ENCODE assay signal across 9 mouse cellular contexts in the genomic region with DNA sequence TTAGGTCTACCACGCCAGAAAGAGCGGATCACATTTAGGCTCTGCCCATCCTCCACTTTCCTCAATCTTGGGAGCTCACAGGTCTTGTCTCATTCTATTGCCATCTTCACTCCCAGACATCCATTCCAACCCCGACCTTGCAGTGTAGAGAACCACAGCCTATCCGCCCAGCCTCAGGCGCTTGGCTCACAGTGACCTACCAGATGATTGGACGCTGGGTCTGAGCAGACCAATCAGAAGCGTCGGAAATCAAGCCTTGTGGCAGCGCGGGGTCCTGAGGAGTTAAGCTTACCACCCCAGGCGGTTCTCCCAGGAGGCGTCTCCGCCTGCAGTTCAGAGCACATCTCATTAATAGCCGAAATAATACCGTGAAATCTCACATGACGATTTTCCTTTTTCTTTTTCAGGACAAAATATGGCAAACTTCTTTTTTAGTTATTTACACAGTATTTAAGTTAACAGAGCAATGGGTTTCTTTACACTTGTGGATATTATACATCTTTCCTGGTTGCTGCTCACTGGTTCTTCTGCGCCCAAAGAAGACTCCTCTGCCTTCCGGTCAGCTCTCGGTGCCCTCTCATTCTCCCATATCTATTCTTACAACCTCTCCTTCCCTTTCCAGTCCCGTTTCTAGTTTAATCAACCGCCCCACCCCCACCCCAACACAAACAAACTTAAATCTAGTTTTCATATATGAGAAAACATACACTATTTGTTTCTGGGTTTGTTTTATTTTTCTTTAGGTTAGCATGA. TPM values are rescaled to one million over a fixed set of nuclear protein-coding genes. Genes with fewer than 3 reads are reported as not detected.
DNase-seq lines count a peak whose midpoint lies in the region; ATAC-seq and TF ChIP-seq lines count a peak whose summit lies in the region.
"Had no signal": no experiment of that assay in that cellular context is flagged by ENCODE, and none has a peak within 500 bp of the region (broad histone marks: within the 10 kb centered on the region; RNA-seq: fewer than 3 reads in every experiment).

No protein-coding gene starts in this region.

- no peaks in the 10 kb centered on the region for H3K27me3 ChIP-seq in embryonic facial prominence, embryonic 13.5 days
- no peaks in the 10 kb centered on the region for H3K27me3 ChIP-seq in heart, postnatal 0 days (ENCODE audit: control insufficient read depth, insufficient read depth, low read length)
- no peaks in the 10 kb centered on the region for H3K27me3 ChIP-seq in cerebellum, adult 2 months (ENCODE audit: control insufficient read depth, insufficient read depth, low read length)
- H3K27me3 ChIP-seq: megakaryocyte, embryonic 14.5 days had no signal

- no peak for TF ChIP-seq EP300 in heart, postnatal 0 days (IDR thresholded peaks at IDR 0.05; ENCODE audit: low read depth)

- no peak for TF ChIP-seq POLR2A in cerebellum, adult 2 months (IDR thresholded peaks at IDR 0.05; ENCODE audit: borderline replicate concordance, insufficient read depth, low read length)

- H3K36me3 ChIP-seq in embryonic facial prominence, embryonic 13.5 days = no peaks in the 10 kb centered on the region
- no peaks in the 10 kb centered on the region for H3K36me3 ChIP-seq in heart, postnatal 0 days (replicated peaks; ENCODE audit: control insufficient read depth, insufficient read depth, low read length)

- peak overlapping the region; percentile 19 for H3K4me3 ChIP-seq in embryonic facial prominence, embryonic 13.5 days
- peak overlapping the region; percentile 6; the same call in 1 of the 2 replicates for H3K4me3 ChIP-seq in heart, postnatal 0 days (ENCODE audit: low read depth, low read length)
- H3K4me3 ChIP-seq in cerebellum, adult 2 months (replicated peaks; ENCODE audit: insufficient read depth, low read depth, low read length) = no peak overlapping the region
- H3K4me3 ChIP-seq: megakaryocyte, embryonic 14.5 days had no signal

- H3K4me2 ChIP-seq in embryonic facial prominence, embryonic 13.5 days = peak overlapping the region; percentile 51
- H3K4me2 ChIP-seq in heart, postnatal 0 days (ENCODE audit: low read depth, low read length) = peak overlapping the region; percentile 43

- peaks cover 8% of the 10 kb centered on the region; the same call in 1 of the 2 replicates for H3K4me1 ChIP-seq in embryonic facial prominence, embryonic 13.5 days
- H3K4me1 ChIP-seq in heart, postnatal 0 days (ENCODE audit: control insufficient read depth, insufficient read depth) = no peaks in the 10 kb centered on the region
- H3K4me1 ChIP-seq in cerebellum, adult 2 months (ENCODE audit: control insufficient read depth, insufficient read depth, low read length) = no peaks in the 10 kb centered on the region

- H3K9ac ChIP-seq in embryonic facial prominence, embryonic 13.5 days = 0 out of 2 replicates have a peak overlapping the region, but pooled peaks have one; percentile 11
- no peak overlapping the region for H3K9ac ChIP-seq in heart, postnatal 0 days (replicated peaks; ENCODE audit: low read depth, low read length)

- H3K27ac ChIP-seq in embryonic facial prominence, embryonic 13.5 days = no peak overlapping the region
- H3K27ac ChIP-seq in heart, postnatal 0 days (ENCODE audit: low read depth) = no peak overlapping the region
- no peak overlapping the region for H3K27ac ChIP-seq in cerebellum, adult 2 months (ENCODE audit: insufficient read depth, low read length)

- peak; percentile 21 for DNase-seq in thymus, postnatal 0 days (ENCODE audit: low spot score)
- no peak for DNase-seq in thymus, postnatal 14 days
- no peak for DNase-seq in heart, postnatal 0 days (ENCODE audit: low spot score)
- peak; percentile 49 for DNase-seq in layer of hippocampus, adult 9-11 months
- peak; percentile 23 to 39 for DNase-seq in right cerebral cortex, postnatal 36 days (ENCODE audit: low spot score in 2 of 2)
- no peak for DNase-seq in cerebellum, adult 2 months

- 17% methylated on average over 21 of the region's 21 CpGs for WGBS in embryonic facial prominence, embryonic 13.5 days
- 17% methylated on average over 21 of the region's 21 CpGs for WGBS in heart, postnatal 0 days
- 27% methylated on average over 21 of the region's 21 CpGs for WGBS in cerebellum, adult 2 months

- no peaks in the 10 kb centered on the region for H3K9me3 ChIP-seq in embryonic facial prominence, embryonic 13.5 days
- H3K9me3 ChIP-seq in heart, postnatal 0 days (replicated peaks; ENCODE audit: control insufficient read depth, low read length) = no peaks in the 10 kb centered on the region
- H3K9me3 ChIP-seq: megakaryocyte, embryonic 14.5 days had no signal

- no peak for ATAC-seq in embryonic facial prominence, embryonic 13.5 days (ENCODE audit: insufficient number of reproducible peaks, insufficient read depth, low FRiP score, low TSS enrichment, low read depth)
- peak; percentile 92 for ATAC-seq in heart, postnatal 0 days (ENCODE audit: insufficient read depth, low read depth)
- ATAC-seq in megakaryocyte progenitor cell, adult 5-6 weeks (replicated peaks; ENCODE audit: poor library complexity) = peak; percentile 89

- TF ChIP-seq CTCF in heart, postnatal 0 days (IDR thresholded peaks at IDR 0.05; ENCODE audit: low read depth) = no peak
- TF ChIP-seq CTCF in cerebellum, adult 2 months (IDR thresholded peaks at IDR 0.05; ENCODE audit: borderline replicate concordance, insufficient read depth, low read depth, low read length) = no peak

RNA-seq across cellular contexts. Expression of a gene that starts 3.0 kb away (rescaled TPM):
- polyA plus RNA-seq in thymus, postnatal 0 days (2015; fragmentation: Nextera tagmentation; extraction: Ambion mirVana) = not detected in 2 replicates
- not detected in 2 replicates for polyA plus RNA-seq in embryonic facial prominence, embryonic 13.5 days (2015; fragmentation: Nextera tagmentation; extraction: Ambion mirVana)
- not detected in 2 replicates for total RNA-seq in heart, postnatal 0 days (2014; rRNA removed; ENCODE audit: low replicate concordance)
- polyA plus RNA-seq in heart, postnatal 0 days (2015; fragmentation: Nextera tagmentation; extraction: Ambion mirVana) = 0.08 and 0.10 TPM in 2 replicates
- total RNA-seq in megakaryocyte progenitor cell, adult 5-6 weeks (2015) = not detected in 2 replicates
- total RNA-seq in megakaryocyte progenitor cell, adult 5-6 weeks (2017) = 0.42 TPM in 1 of 2 replicates, not detected in the other
- polyA plus RNA-seq in cerebellum, adult 2 months (2012; rRNA removed) = 0.08 and 0.10 TPM in 2 replicates

RNA-seq across cellular contexts. Expression of a gene that starts 9.3 kb away (rescaled TPM):
- polyA plus RNA-seq in thymus, postnatal 0 days (2015; fragmentation: Nextera tagmentation; extraction: Ambion mirVana) = 15.8 and 27.4 TPM in 2 replicates
- polyA plus RNA-seq in embryonic facial prominence, embryonic 13.5 days (2015; fragmentation: Nextera tagmentation; extraction: Ambion mirVana) = 4.5 and 5.9 TPM in 2 replicates
- 261 and 272 TPM in 2 replicates for total RNA-seq in heart, postnatal 0 days (2014; rRNA removed; ENCODE audit: low replicate concordance)
- 0.81 and 0.82 TPM in 2 replicates for polyA plus RNA-seq in heart, postnatal 0 days (2015; fragmentation: Nextera tagmentation; extraction: Ambion mirVana)
- total RNA-seq in megakaryocyte progenitor cell, adult 5-6 weeks (2015) = 151 and 174 TPM in 2 replicates
- 2,111 and 2,271 TPM in 2 replicates for total RNA-seq in megakaryocyte progenitor cell, adult 5-6 weeks (2017)
- 0.52 TPM in 1 of 2 replicates, not detected in the other for polyA plus RNA-seq in cerebellum, adult 2 months (2012; rRNA removed)

RNA-seq across cellular contexts. Expression of a gene that starts 10.6 kb away (rescaled TPM):
- 42.0 and 56.6 TPM in 2 replicates for polyA plus RNA-seq in thymus, postnatal 0 days (2015; fragmentation: Nextera tagmentation; extraction: Ambion mirVana)
- 5.8 and 8.6 TPM in 2 replicates for polyA plus RNA-seq in embryonic facial prominence, embryonic 13.5 days (2015; fragmentation: Nextera tagmentation; extraction: Ambion mirVana)
- total RNA-seq in heart, postnatal 0 days (2014; rRNA removed; ENCODE audit: low replicate concordance) = 1,794 and 2,478 TPM in 2 replicates
- polyA plus RNA-seq in heart, postnatal 0 days (2015; fragmentation: Nextera tagmentation; extraction: Ambion mirVana) = 1.4 and 1.7 TPM in 2 replicates
- 47.7 and 63.0 TPM in 2 replicates for total RNA-seq in megakaryocyte progenitor cell, adult 5-6 weeks (2015)
- 393 and 612 TPM in 2 replicates for total RNA-seq in megakaryocyte progenitor cell, adult 5-6 weeks (2017)
- polyA plus RNA-seq in cerebellum, adult 2 months (2012; rRNA removed) = 0.43 and 1.2 TPM in 2 replicates

RNA-seq across cellular contexts. Expression of a gene that starts 11.7 kb away (rescaled TPM):
- polyA plus RNA-seq in thymus, postnatal 0 days (2015; fragmentation: Nextera tagmentation; extraction: Ambion mirVana) = 1.4 and 3.5 TPM in 2 replicates
- not detected in 2 replicates for polyA plus RNA-seq in embryonic facial prominence, embryonic 13.5 days (2015; fragmentation: Nextera tagmentation; extraction: Ambion mirVana)
- total RNA-seq in heart, postnatal 0 days (2014; rRNA removed; ENCODE audit: low replicate concordance) = 794 and 986 TPM in 2 replicates
- 0.49 and 0.82 TPM in 2 replicates for polyA plus RNA-seq in heart, postnatal 0 days (2015; fragmentation: Nextera tagmentation; extraction: Ambion mirVana)
- 39.5 and 40.4 TPM in 2 replicates for total RNA-seq in megakaryocyte progenitor cell, adult 5-6 weeks (2015)
- total RNA-seq in megakaryocyte progenitor cell, adult 5-6 weeks (2017) = 492 and 698 TPM in 2 replicates
- polyA plus RNA-seq in cerebellum, adult 2 months (2012; rRNA removed) = 3.5 and 4.7 TPM in 2 replicates

RNA-seq across cellular contexts. Expression of a gene that starts 15.9 kb away (rescaled TPM):
- 15.5 and 15.6 TPM in 2 replicates for polyA plus RNA-seq in thymus, postnatal 0 days (2015; fragmentation: Nextera tagmentation; extraction: Ambion mirVana)
- 7.6 and 9.2 TPM in 2 replicates for polyA plus RNA-seq in embryonic facial prominence, embryonic 13.5 days (2015; fragmentation: Nextera tagmentation; extraction: Ambion mirVana)
- total RNA-seq in heart, postnatal 0 days (2014; rRNA removed; ENCODE audit: low replicate concordance) = 252 and 267 TPM in 2 replicates
- 0.46 and 0.60 TPM in 2 replicates for polyA plus RNA-seq in heart, postnatal 0 days (2015; fragmentation: Nextera tagmentation; extraction: Ambion mirVana)
- total RNA-seq in megakaryocyte progenitor cell, adult 5-6 weeks (2015) = 33.6 and 56.1 TPM in 2 replicates
- total RNA-seq in megakaryocyte progenitor cell, adult 5-6 weeks (2017) = 548 and 759 TPM in 2 replicates
- 4.8 and 5.4 TPM in 2 replicates for polyA plus RNA-seq in cerebellum, adult 2 months (2012; rRNA removed)

Comparison
In these comparisons a context has a peak if more than half of its experiments do, and no peak if none do; other contexts are left out.
1. DNase-seq: peak in thymus, postnatal 0 days (single experiment), layer of hippocampus, adult 9-11 months (single experiment) and right cerebral cortex, postnatal 36 days (2 of 2); none in thymus, postnatal 14 days (single experiment), heart, postnatal 0 days (single experiment) and cerebellum, adult 2 months (0 of 2).